Mouse (Mus musculus) hindbrain, embryonic 11.5 days (tissue): ENCODE data around the gene Samm50. TPM values are rescaled to one million over a fixed set of nuclear protein-coding genes. Genes with fewer than 3 reads are reported as not detected.

Experiments used
- polyA plus RNA-seq: library from polyadenylated mRNA; unstranded; fragments of >200 nt; fragmentation: Nextera tagmentation; extraction: Ambion mirVana; gene quantifications from 2 replicates; pipeline ENCODE4 v1.2.1, GENCODE M21; 2014

Gene Samm50
- polyA plus RNA-seq, 1 experiment from 2014 or later: 66.7 TPM

Other genes starting within 250 kb of the Samm50 start
- gene Efcab6, start 126.9 kb upstream of the Samm50 start, polyA plus RNA-seq: 0.26 and 0.27 TPM in 2 replicates
- gene Sult4a1, start 86.5 kb upstream of the Samm50 start, polyA plus RNA-seq: 8.0 and 9.2 TPM in 2 replicates
- not detected in 2 replicates for gene Pnpla5, start 69.1 kb upstream of the Samm50 start, polyA plus RNA-seq
- gene Pnpla3, start 24.4 kb upstream of the Samm50 start, polyA plus RNA-seq: 0.71 and 1.4 TPM in 2 replicates
- 9.4 and 9.5 TPM in 2 replicates for gene Parvb, start 39.8 kb downstream of the Samm50 start, polyA plus RNA-seq
- 0.57 and 0.62 TPM in 2 replicates for gene Parvg, start 131.8 kb downstream of the Samm50 start, polyA plus RNA-seq